Mouse (Mus musculus): ENCODE measurements around the gene Gm28729. TPM values are rescaled to one million over a fixed set of nuclear protein-coding genes. Genes with fewer than 3 reads are reported as not detected.

Gm28729 gene
- polyA plus RNA-seq, 1 experiment: 1.5 TPM

DNA sequence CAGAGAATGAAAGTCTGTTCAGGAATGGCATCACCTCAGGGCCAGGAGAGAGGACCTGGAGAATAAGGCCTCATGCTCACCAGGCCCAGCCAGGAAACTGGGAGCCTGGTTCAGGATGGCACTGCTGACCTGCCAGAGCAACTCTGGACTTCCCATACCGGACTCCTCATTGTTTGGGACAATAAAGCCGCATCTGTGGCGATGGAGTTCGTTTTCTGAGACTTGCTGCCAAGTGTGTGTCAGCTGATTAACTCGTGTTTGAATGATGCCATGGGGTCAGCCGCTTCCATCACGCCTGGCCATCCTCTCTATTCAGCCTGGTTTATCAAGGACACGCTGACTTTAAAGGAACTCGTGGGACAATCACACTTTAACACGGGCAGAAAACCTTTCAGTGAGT lies 61.4 kb downstream of the Gm28729 start:
- no peak for DNase-seq (ENCODE audit: low read depth)

DNA sequence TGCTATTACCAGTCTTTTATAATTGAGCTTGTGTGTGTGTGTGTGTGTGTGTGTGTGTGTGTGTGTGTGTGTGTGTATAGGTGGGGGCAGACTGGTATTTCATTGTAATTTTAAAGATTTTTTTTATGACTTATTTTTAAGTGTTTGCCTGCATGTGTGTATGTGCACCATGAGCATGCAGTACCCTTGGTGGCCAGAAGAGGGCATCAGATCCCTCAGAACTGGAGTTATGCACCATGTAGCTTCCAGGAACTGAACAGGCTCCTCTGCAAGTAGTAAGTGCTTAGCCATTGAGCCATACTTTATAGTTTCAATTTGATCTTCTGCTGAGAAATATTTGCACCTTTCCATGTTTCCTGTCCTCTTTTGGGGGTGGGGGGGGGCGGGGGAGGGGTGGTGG lies 63.5 kb downstream of the Gm28729 start:
- DNase-seq (ENCODE audit: low read depth): no peak

DNA sequence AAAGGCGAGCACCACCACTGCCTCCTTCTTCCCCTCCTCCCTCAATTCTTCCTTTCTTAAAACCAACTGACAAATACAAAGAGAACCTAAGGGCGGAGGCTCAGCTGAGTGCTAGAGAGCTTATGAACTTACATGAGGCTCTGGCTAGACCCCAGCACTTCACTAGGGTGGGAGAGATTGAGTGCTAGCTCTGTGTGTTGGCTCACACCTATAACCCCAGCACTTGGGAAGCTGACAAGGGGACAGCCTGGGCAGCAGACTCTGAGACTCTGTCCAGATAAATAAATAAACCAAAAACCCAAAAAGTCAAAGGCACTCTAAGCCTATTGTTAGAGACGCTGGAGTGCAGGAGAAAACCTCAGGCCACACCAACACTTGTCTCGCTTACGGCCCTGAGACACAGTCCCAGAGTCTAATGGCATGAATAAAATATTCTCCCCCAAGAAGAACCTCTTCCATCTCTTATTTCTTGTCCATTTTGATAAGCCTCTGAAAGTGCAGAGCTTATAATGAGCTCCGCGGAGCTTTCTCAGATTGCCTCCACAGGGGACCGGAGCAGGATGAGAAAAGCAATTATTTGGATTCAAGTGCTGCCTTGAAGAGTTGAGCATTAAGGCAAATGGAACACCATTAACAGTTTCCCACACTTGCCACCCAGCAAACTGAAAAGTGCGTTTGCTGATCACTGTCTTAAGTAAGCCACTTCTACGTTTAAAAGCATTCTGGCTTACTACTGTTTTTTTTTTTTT lies 64.8 kb downstream of the Gm28729 start:
- DNase-seq (ENCODE audit: low read depth): no peak

DNA sequence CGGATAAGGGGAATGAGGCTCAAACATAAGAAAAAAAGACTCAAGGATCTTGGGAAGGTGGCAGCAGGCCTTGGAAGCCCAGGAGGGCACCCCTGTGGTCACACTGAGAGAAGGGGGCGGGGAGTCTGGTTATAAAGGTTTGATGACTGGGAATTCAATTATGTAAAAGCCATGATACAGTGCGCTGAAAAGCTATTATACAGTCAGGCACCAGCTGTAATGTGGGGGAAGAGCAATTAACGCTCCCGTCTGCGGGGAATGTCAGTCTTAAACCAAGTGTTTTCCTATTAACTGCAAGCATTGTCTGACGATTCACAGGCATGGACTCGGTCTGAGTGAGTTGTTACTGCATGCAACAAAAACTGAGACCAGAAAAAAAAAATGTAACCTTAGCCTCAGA lies 69.4 kb downstream of the Gm28729 start:
- DNase-seq (ENCODE audit: low read depth): no peak

DNA sequence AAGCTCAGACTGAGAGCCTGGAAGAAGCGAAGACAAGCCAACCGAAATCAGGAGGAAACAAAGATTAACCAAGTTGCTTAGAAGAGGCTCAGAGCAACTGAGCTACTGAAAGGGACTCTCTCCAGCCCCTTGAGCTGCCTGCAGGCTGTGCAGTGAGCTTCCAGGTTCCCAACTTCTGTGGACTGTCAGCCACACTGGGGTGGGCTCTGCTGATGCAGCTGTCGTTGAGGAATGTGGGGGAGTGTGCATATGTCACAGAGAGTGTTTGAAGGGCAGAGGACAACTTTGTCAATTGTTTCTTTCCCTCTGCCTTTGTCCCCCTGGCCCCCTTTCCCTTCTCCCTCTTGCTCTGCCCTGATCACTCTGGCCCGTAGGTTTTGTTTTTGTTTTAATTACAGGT lies 72.1 kb downstream of the Gm28729 start:
- DNase-seq (ENCODE audit: low read depth): no peak

DNA sequence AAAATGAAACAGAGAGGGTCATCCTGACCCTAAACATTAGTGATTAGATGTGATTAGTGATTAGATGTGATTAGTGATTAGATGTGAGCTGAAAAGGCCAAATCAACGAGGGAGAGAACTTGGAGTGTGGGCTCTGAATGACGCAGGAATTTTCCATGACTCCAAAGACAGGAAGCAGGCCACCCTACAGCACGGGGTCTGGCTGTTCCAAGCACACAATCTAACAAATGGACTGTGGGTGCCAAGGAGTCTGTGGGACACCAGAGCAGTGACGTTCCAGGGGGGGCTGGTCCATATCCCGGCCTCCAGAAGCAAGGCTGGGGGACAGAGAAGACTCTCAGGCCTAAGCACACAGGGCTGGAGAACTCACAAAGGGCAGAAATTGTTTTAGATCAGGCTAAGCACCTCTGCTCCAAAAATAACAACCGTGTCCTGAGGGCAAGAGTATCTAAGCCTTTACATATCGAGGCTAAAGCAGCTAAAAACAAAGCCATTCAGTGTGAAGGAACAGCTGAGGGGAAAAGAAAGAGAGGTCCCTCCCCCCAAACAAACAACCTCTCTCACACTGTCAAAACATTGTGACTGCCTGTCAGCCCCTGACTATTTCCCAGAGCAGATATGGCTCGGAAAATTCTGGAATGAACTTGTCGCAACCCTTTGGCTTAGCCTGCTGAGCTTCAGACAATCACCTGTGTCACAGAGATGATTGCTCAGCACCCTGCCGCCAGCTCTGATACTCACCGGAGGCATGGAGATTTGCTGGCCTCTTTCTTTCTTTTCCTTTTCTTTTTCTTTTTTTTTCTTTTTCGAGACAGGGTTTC lies 74.0 kb downstream of the Gm28729 start:
- DNase-seq (ENCODE audit: low read depth): no peak

DNA sequence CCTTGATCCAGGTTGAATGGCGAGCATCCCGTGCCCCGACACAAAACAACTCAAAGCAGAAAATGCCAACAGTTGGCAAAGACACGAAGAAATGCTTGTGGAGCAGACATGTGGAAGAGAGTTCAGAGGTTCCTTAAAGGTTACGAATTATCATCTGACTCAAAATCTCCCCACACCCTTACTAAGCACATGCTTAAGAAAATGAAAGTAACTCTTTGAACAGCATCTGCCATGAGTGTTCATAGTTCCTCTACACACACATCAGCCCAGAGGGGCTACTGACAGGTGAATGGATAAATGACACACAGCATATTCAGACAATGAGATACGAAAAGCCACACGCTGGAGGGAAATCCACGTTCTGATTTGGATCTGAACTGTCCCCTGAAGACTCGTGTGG lies 75.5 kb downstream of the Gm28729 start:
- DNase-seq (ENCODE audit: low read depth): no peak

DNA sequence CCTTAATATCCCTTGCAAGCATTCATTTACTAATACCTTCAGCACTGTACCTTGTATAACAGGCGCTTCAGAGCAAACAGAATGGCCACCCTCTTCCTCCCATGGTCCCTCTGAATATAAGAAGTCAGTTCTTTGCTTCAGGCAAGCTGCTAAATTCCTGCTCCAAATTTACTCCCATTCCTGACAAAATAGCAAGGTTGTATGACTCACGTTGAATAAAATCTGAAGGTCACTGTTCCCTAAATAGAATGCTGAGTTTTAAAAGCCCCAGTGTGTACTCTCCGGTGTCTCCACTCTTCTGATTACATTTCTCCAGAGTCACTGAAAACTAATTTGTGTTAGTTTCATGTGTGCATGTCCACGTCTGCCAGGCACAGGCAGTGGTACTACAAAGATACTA lies 79.7 kb downstream of the Gm28729 start:
- DNase-seq (ENCODE audit: low read depth): no peak

DNA sequence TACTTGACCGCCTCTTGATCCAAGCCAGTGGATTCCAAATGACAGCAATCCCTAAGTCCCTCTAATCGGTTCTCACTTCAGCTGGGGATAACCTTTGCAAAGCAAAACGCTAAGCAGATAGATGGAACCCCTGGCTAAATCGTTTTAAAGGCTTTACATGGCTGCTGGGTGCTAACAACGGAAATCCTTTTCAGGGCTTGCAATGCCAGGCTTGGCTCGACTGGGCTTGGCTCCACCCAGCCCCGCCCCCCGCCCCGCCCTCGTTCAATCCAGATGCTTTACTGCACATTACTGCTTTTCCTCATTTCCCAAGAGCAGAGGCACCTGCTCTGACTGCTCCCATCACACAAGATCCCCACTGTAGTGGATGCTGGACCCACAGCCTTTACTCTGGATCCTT lies 83.0 kb downstream of the Gm28729 start:
- DNase-seq (ENCODE audit: low read depth): no peak

DNA sequence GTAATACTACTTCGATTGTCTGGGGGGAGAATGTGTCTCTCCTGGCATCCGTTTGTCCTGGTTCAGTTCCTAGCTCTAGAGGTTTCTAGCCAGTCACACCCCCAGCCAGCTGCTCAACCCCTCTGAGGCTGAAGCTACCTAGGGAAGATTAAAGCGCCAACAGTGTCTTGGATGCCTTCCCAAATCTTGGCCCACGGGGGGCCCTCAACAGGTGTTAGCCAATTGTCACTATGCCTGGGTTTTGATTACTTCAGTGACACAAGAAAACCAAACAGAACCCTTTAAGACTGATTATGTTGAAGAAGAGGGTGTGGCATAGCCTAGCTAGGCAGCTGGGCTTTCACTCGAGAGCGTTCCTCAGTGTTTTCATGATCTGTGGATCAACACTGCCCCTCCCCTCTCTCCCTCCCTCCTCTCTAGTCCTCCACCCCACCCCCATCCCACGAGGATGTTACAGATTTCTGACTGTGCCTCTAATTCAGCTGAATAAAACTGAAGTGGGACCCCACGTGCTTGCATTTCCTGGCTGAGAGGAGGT lies 86.7 kb downstream of the Gm28729 start:
- DNase-seq (ENCODE audit: low read depth): no peak

DNA sequence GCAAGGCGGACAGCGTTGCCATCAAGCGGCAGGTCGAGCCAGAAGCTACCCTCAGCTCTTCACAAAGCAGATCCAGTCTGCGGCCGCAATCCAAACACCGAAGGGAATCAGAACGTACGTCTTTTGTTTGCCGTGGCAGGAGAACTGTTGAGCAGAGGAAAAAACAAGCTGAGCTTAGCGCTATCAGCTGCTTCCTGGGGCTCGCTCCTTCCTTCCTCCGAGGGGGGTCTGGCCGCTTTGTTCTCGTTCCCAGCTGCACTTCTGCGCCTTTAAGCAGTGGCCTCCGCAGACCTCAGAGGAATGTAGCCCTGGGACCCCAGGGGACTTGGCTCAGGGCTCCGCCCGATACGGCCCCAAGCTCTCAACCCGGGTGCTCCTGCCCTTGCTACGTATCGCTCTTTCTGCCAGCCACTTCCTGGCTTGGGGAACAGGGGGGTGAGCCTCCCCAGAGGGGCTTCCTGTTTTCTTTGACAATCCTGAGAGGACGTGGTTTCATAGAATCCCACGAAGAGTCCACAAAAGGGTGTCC lies 87.2 kb downstream of the Gm28729 start:
- DNase-seq (ENCODE audit: low read depth): no peak

DNA sequence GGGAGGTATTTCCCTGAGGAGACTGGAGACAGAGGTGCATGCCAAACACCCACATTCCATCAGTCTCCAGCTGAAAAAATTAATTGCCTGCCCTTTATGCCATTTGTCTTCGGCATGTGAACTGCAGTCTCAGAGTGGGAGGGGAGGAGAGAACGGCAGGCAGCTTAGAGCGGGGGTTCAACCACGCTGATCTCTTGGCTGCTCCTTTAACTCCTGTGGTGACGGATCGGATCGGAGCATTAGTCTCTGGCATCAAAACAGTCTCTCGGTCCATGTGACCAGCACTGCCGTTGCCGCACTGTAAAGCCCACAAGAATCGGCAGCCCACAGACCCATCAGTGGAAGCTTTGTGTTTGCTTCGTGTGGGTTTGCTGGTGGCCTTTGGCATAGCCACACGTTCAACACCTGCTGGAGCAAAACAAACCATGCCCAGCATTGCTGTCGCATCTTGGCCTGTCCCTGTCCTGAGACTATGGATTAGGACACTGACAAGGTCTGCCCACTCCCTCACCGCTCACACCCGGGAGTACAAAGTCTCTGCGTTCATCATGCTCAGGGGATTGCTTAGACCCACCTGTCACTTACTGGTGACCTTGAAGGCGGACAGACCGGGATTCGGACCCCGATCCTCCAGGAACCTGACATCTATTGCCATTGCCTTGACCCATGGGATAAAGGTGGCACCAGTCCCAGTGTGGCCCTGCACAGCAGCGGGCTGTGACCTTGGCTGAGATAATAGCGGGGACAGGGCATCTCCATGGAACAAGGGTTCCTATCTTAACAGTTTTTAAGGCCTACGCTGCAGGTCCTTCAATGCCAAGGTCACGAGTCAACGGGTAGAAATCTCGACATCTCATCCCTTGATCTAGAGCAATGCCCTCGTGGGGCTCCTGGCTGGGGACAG lies 87.9 kb downstream of the Gm28729 start:
- no peak for DNase-seq (ENCODE audit: low read depth)

Other genes starting within 250 kb of the Gm28729 start
- 61.9 and 90.7 TPM in 2 replicates for gene Atp1b3, start 160.8 kb downstream of the Gm28729 start, polyA plus RNA-seq (2012; rRNA removed)
- gene Rnf7, start 46.6 kb downstream of the Gm28729 start, polyA plus RNA-seq (2012; rRNA removed): 130 and 161 TPM in 2 replicates
- 3.1 and 3.3 TPM in 2 replicates for gene Rasa2, start 106.4 kb upstream of the Gm28729 start, polyA plus RNA-seq (2012; rRNA removed)
- gene Zbtb38, start 227.6 kb upstream of the Gm28729 start, polyA plus RNA-seq (2012; rRNA removed): 11.9 and 12.9 TPM in 2 replicates